Comparison of ENCODE assay signal across 1 mouse cellular context in genomic region chr19:43681541-43681940, GRCm38 (mm10).
TF ChIP-seq lines count a peak whose summit lies in the region.

No protein-coding gene starts in this region.

TF ChIP-seq in MEL, 35 proteins besides CTCF, POLR2A, EP300 and RAD21 (continued from another document):
- peak; percentile 41; the same call in 1 of the 2 replicates for TF ChIP-seq MXI1 (IDR thresholded peaks at IDR 0.05; ENCODE audit: low read depth, low read length)
- TF ChIP-seq KAT2A (conservative IDR thresholded peaks at IDR 0.05; ENCODE audit: low read depth, low read length), result no peak
- no peak for TF ChIP-seq ZMIZ1 (IDR thresholded peaks at IDR 0.05; ENCODE audit: low read depth, low read length)
- no peak for TF ChIP-seq GABPA (IDR thresholded peaks at IDR 0.05; ENCODE audit: low read depth, low read length)
- TF ChIP-seq BHLHE40 (IDR thresholded peaks at IDR 0.05; ENCODE audit: borderline replicate concordance, low read depth, low read length), result no peak
- TF ChIP-seq ZKSCAN1 (IDR thresholded peaks at IDR 0.05; ENCODE audit: low read depth, low read length), result peak; percentile 93
- TF ChIP-seq MEF2A (IDR thresholded peaks at IDR 0.05; ENCODE audit: extremely low read depth, insufficient replicate concordance, low read depth, low read length, poor library complexity, severe bottlenecking), result peak; percentile 45; the same call in 1 of the 2 replicates
- TF ChIP-seq POLR2AphosphoS2 (IDR thresholded peaks at IDR 0.05; ENCODE audit: low read length), result no peak
- no peak for TF ChIP-seq HCFC1 (IDR thresholded peaks at IDR 0.05; ENCODE audit: low read depth, low read length)
- no peak for TF ChIP-seq ELF1 (IDR thresholded peaks at IDR 0.05; ENCODE audit: low read depth, low read length)
- TF ChIP-seq GATA1 (IDR thresholded peaks at IDR 0.05; ENCODE audit: low read depth, low read length), result peak; percentile 91
- peak; percentile 45; the same call in 1 of the 2 replicates for TF ChIP-seq MYB (IDR thresholded peaks at IDR 0.05; ENCODE audit: low read depth, low read length)
- TF ChIP-seq E2F4 (IDR thresholded peaks at IDR 0.05; ENCODE audit: borderline replicate concordance, low read depth, low read length), result no peak
- no peak for TF ChIP-seq USF2 (IDR thresholded peaks at IDR 0.05; ENCODE audit: borderline replicate concordance in 1 of 2, insufficient read depth in 1 of 2, low read depth in 1 of 2, low read length in 2 of 2)
- no peak for TF ChIP-seq MAFK (IDR thresholded peaks at IDR 0.05; ENCODE audit: borderline replicate concordance, low read depth, low read length)
- TF ChIP-seq TCF12 (IDR thresholded peaks at IDR 0.05; ENCODE audit: low read depth, low read length), result peak; percentile 81
- TF ChIP-seq TAL1 (IDR thresholded peaks at IDR 0.05; ENCODE audit: low read length), result peak; percentile 64
